Mouse (Mus musculus): ENCODE measurements around the gene Krt17.
"Not testable (repeated sequence)": the region's sequence is repeated elsewhere in the genome, so short reads cannot be mapped to it uniquely, and the experiment has no call there.

Krt17 gene

DNA sequence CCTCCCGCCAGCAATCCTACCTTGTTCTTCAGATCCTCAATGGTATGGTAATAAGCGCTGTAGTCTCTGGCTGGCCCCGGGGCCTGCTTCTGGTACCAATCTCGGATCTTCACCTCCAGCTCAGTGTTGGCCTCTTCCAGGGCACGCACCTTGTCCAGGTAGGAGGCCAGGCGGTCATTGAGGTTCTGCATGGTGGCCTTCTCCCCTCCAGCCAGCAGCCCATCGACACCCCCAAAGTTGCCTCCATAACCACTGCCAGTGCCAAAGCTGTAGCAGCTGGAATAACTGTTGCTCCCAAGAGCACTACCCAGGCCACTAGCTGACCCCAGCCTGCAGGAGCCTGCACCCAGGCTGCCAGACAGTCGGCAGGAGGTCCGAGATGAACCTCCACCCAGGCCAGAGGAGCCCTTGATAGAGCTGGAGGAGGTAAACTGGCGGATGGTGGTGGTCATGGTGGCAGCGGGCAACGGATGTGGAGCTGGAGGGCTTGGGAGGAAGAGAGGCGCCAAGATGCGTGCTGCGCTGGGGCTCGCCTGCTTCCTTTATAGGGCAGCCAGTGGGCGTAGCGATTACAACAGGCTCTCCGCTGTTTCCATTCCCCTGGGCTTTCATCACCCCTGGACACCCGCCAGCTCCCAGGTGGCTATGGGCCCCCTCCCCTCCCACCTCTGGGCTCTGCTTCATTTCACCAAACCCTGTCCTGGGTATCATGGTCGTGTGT lies at the start of gene Krt17:
Gene Krt17, minus strand, starts transcription at position 516 of the 721 bp plus-strand sequence.
- no peak for DNase-seq (ENCODE audit: low spot score in 2 of 2)

DNA sequence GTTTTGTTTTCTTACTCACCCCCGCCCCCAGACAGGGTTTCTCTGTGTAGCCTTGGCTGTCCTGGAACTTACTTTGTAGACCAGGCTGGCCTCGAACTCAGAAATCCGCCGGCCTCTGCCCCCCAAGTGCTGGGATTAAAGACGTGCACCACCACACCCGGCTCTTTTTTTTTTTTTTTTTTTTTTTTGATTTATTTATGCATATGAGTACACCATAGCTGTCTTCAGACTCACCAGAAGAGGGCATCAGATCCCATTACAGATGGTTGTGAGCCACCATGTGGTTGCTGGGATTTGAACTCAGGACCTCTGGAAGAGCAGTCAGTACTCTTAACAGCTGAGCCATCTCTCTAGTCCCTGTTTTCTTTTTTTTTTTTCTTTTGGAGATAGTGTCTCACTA lies 47.8 kb upstream of the Krt17 start:
- not testable (repeated sequence) for DNase-seq (ENCODE audit: low spot score in 2 of 2)

DNA sequence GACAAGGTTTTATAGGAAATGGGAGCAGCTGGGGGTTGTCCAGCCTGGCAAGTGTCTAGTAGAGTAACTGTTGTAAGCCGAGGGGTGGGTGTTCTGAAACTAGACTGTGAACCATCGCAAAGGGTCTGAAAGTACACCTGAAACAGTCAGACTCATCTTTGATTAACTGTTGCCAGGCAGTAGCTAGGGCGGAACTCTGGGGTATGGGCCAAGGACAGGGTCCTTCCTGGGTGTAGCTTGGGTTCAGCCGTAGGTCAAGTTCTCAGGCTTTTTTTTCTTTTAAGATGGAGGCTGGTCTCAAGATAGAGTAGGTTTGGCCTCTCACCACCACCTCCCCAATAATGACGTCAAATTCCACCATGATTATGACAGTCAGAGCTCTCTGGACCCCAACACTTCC lies 47.1 kb upstream of the Krt17 start:
- DNase-seq (ENCODE audit: low spot score in 2 of 2): no peak

DNA sequence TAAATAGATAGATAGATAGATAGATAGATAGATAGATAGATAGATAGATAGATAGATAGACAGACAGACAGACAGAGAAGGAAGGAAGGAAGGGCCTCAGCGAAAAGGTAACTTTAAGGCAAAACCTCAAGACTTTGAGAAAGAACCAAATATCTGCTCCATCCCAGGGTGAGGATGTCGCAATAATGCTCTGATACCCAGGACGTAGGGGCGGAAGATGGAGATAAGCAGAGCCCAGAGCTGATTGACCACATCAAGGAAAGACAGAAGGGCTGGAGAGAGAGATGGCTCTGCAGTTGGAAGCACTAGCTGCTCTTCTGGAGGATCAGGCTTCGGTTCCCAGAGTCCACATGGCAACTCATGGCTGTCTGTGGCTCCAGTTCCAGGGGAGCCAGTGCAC lies 40.5 kb upstream of the Krt17 start:
- DNase-seq (ENCODE audit: low spot score in 2 of 2): no peak

DNA sequence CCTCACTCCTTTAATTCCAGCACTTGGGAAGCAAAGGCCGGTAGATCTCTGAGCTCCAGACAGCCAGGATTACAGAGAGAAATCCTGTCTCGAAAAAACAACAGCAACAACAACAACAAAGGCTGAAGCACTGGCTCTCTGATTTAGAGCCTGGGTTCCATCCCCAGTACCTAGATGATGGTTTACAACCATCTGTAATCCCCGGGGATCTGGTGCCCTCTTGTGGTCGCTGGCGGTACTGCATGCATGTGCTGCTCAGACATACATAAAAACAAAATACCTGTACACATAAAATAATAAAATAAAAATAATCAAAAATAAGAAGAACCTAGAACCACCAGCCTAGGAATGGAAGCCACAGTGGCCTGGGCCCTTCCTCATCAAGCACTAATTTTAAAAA lies 39.5 kb upstream of the Krt17 start:
- DNase-seq (ENCODE audit: low spot score in 2 of 2): peak; percentile 75 to 86

DNA sequence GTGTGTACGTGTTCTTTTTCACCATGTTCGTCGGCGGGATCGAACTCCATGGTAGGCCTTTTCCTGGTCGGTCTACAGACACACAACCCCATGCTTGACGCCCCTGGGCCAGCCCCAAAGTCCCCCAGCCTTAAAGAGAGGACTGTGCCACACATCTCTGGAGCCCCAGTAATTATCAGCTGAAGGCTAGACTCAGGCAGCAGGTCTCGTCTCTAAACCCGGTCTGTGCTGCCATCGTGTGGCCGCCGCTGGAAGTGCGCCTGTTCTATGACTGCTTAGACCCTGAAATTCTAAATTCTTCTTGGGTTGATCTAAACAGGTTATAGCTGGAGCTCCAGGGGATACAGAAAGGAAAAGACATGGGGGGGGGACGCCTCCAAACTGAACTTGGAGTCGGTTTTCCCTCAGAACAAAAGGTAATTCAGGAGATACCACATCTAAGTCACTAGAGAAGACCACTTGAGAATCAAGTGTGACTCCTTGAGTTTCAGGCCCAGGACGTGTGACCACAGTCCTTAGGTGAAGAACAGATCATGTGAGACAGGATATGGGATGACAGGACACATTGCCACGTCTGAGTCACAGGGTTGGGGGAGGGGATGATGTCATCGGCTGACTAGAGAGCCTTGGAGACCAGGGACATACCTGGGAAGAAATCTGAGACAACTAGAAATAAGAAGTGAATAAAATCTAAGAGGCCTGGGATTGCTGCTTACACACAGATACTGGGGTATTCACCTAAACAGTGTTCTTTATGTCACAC lies 37.6 kb upstream of the Krt17 start:
- peak; percentile 83 to 92 for DNase-seq (ENCODE audit: low spot score in 2 of 2)

DNA sequence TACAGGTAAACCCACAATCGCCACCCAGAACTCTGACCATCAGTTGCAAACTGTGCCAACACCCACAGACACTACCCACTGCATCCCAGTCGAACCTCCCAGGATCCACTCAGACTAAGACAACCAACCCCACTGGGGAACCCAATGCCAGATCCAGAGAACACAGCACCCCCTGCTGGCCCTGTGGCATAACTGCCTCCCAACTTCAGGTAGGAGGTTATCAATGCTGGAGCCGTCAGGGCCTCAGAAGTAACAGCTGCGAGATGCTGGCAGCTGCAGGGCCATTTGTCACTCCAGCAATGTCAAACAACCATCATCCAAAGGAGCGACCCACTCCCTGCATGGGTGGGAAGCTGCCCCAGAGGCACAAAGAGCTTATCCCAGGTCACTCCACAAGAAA lies 37.0 kb upstream of the Krt17 start:
- peak; percentile 25 to 58 for DNase-seq (ENCODE audit: low spot score in 2 of 2)

DNA sequence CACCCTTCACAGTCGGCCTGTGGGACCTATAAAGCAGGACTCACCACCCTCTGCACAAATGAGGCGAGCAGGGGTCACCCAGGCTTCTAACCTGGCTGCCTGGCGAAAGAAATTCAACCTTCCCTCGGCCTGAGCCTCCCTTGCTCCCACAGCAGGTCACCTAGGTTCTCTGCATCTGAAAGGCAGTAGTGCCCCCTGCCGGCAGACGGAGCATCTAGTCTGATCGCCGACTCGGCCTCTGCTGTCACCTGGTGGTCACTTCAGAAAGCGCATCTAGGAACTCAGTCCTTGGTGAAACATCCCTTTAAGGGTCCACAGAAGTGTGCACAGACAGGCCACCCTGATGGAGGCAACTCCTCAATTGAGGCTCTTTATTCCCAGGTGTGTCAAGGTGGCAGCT lies 34.5 kb upstream of the Krt17 start:
- peak; percentile 69 to 89 for DNase-seq (ENCODE audit: low spot score in 2 of 2)

DNA sequence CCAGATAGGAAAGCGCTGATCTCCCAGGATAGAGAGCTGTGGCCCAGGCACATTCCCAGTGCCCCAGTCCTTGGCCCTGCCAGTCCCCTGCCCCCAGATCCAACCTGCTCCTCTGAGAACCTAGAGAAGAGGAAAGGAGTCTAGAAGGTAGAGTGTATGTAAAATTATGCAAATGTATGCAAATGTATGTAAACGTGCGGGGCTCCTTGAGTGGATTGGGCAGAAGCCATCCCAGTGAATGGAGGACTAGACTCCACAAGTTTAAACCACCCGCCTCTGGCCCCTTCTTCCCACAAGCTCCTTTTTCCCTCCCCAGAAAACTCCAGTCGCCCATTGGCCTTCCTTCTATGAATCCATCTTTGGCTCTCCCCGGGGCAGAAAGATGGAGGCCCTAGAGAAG lies 32.1 kb upstream of the Krt17 start:
- DNase-seq (ENCODE audit: low spot score in 2 of 2): no peak

DNA sequence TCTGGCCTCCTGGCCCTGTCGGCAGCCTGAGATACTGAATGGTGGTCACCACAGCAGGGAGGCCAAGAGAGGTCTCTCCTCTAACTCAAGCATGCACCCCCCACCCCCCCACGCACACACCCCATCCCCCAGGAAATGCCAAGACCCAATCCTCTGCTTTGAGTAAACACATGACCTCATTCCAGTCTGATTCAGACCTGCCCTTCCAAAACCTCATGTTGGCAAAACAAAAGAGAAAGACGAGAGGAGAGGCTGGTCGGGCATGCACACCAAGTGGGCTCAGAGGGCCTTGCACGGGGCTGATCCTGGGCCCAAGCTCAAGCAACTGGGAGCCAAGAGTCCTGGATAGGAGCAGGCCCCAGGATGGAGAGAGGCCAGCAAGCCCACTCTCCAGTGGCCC lies 29.4 kb upstream of the Krt17 start:
- DNase-seq (ENCODE audit: low spot score in 2 of 2): no peak

DNA sequence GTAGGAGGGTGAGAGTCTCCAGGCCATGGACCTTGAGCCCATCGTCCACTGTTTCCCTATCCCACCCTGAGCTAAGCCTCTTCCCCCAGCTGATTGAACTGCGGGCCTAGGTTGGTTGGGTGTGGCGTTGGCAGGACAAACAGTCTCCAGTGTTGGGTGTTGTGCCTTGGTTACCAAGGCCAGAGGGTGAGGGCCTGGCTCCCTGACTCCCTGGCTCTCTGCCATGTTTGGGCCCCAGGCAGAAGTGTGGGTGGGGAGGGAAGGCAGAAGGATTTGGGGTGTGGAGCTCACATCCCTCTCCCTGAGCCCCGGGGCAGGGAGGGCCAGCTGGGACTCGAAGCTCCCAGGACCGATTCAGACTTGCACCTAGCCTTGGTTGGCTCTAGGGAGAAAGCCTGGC lies 28.1 kb upstream of the Krt17 start:
- DNase-seq (ENCODE audit: low spot score in 2 of 2): no peak

DNA sequence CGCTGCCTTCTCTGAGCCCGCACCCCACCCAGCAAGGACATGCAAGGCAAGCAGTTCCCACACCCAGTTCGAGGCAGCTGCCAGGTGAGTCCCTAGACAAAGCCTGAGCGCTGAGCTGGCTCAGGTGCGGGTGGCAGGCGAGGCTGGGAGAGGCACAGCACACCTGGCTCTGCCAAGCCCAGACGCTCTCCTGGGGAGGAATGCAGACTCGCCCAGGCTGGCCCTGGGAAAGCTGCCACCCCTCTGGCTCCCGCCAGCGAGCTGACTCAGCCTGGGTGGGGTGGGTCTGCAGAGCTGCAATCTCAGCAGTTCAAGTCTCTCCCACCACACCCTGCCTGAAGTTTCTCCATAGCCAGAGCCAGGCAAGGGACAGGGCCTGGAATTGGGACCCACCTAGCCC lies 26.2 kb upstream of the Krt17 start:
- DNase-seq (ENCODE audit: low spot score in 2 of 2): no peak

DNA sequence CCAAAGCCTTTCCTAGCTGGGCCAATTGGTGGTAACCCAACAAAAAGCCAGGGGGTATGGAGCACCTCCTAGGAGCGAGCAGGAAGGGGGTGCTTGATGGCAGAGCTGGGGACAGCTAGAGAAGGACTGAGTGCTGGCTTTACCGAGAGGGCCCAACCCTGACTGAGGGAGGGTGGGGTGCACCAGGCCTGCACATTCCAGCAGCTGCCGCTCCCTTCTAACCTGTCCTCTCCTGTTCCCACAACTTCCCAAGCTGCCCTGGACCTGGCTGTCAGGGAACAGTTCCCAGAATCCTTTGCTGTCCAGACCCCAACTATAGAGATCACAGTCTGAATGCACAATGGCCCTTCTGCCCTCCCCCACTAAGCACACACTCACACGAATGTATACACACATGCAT lies 24.2 kb upstream of the Krt17 start:
- no peak for DNase-seq (ENCODE audit: low spot score in 2 of 2)

DNA sequence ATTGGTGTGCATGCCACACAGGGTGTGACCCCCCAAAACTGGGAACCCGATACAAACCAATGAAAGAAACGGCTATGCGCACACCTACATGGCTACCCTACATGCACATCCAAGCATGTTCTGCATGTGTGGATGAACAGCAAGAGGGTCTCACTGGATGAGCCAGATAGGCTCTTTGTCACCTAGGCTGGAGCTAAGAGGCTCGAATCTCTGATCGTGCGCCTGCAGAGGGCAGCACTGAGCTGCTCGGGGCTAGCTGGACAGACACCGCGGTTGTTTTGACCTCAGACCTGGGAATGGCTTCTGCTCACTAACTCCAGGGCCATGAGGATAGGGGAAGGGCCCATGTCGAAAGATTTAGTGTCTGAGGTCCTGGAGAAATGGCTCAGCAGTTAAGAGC lies 21.7 kb upstream of the Krt17 start:
- DNase-seq (ENCODE audit: low spot score in 2 of 2): peak; percentile 64 to 86

DNA sequence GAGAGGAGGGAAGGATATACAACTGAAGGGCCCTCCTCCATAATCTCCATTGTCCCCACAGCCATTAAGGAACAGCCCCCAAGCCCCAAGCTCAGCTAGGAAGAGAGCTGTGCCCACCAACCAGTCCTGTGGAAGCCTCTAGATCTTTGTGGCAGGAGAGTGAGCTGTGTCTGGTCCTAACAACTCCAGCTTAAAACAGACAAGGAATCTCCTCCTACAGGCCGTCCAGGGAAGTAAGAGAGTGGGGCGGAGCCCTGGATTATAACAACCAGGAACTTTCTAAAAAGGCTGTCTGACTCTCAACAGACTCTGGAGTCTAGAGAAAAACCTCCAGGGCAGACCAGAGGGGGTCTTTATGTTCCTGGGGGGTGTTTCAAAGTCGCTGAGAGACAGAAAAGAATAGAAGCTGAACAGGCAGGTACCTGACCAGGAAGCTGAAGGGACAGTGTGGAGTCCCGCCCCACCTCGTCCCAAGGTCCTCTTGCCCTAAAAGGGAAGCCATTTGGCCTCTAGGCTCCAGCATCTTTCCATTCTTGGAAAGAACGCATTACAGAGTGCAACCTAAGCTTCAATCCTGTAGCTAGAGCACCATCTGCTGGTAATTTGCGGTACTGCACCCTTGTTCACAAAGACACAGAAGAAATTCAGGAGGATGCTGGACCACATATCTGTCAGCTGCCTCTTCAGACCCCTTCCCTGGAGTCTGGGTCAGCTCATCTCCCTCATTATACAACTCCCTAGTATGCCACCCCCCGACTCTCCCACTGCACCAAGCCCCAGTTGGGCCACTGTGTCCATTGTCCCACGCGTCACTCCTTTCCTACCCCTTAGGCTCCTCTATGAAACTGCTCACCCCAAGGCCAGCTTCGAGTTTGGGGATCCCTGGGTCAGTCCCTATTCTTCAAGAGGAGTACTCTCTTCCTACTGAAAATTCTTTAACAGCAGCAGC lies 21.0 kb upstream of the Krt17 start:
- peak; percentile 77 to 88 for DNase-seq (ENCODE audit: low spot score in 2 of 2)

DNA sequence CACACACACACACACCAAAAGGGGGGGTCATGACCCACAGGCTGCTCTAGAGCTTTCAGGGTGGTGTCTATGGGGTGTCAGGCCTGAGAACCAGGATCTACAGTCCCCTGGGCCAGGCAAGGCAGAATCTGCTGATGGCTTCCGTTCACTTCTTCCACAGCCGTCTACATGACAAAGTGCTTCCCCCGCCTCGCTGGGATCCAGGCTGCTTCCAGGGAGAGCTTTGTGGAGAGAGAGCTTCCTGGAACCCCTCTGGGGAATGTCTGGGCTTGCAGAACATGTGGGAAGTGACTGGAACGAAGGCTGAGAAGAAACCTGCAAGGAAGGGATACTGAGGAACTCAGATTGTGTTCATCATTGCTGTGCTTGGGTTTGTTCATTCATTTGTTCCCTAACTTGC lies 17.9 kb upstream of the Krt17 start:
- DNase-seq (ENCODE audit: low spot score in 2 of 2): no peak

DNA sequence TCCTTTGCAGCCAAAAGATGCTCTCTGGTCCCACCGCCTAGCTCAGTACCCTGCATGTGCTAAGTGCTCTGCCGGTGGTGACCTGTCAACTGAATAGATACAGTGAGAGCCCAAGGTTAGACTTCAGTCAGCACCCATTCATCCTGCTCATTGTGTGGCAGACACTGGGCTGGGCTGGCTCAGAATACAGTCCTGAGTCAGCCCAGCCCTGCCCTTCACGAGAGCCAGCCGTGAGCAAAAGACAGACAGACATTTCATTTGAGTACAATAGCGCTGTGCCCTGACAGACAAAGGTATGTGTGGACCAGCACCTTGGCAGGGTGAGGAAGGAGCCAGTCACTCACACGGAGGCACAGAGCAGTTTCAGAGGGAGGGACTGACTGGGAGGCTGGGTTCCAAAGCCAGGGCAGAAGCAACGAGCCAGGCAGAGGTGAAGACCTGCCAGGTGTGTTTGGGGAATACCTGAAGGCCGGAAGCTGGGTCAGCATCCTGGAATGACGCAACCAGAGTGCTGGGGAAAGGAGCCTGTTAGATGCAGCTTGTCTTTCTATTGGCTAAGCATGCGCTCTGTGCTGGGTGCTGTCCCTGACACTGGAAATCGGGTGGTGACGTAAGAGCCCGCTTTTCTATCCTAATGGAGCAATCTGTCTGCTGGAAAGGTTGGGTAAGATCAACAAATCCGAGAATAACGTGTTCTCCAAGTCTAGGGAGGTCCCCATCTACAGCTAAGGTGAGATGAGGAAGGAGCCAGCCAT lies 17.1 kb upstream of the Krt17 start:
- DNase-seq (ENCODE audit: low spot score in 2 of 2): no peak

DNA sequence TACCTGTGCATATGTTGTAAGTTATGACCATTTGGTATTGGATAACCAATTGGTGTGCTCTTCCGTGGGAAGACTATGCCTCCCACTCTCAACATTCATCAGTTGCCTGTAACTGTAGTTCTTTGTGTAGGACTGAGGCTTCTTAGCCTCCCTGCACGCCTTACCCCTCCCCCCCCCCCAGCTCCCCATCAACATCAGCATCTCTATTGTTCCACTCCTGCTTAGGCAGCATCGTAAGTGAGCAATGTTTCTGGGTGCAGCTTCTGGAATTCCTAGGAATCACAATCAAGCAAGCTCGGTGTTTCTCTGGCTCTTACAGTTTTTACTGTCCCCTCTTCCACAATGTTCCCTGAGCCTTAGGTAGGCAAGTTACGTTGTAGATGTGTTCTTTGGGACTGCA lies 14.6 kb upstream of the Krt17 start:
- DNase-seq (ENCODE audit: low spot score in 2 of 2): no peak

DNA sequence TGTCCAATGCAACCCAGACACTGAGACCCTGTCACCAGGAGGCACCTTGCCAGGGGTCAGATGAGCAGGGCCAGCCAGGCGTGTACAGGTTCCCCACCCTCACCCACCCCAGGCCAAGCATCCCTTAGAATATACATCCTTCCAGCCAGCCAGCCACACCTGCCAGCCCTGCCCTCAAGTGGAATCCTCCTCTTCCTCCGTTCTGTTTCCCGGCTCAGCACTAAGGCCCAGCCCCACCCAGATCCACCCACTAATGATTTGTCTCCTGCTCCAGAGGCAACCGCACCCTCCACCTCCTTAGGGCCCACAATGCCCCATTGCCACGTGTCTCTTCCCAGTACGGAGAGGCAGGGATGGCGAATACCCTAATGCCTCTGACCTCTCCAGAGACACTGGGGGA lies 13.9 kb upstream of the Krt17 start:
- no peak for DNase-seq (ENCODE audit: low spot score in 2 of 2)

DNA sequence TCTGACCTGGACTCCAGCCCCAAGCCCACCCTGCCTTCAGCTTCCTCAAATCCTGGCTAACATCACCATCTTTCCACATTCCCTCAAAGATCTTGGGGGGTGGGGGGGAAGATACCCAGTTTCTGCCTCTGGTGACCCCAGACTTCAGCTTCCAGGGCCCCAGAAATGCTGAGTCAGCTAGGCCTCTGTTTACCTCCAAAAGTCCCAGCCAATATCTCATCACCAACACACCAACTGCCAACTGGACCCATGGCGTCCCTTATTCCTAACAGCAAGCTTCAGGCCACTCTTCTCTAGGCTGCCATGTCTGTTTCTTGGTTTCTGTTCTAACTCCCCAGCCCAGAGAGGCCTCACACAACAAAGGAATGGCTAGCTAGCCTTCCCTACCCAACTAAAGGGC lies 11.0 kb upstream of the Krt17 start:
- no peak for DNase-seq (ENCODE audit: low spot score in 2 of 2)

DNA sequence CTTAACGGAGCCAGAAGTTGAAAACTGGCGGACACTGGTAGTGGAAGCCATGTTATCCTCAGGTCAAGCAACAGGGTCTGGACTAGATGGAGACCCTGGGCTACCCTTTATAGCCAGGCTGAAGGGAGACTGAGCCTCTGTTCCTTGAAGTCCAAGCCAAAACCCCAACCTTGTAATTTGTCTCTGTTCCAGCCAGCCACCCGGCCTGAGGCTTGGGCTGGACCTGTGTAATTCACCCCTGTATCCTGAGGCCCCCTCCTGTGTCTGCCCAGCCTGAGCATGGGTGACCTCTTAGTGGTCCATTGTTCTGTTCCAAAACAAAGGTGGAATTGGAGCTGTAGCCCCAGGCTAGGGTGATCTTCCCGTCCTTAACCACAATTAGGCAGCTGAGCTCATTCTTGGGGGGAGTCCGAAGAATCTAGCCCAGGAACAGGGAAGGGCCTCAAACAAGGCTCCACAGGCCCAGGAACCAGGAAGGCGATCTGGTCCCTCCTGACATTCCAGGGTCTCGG lies 9.0 kb upstream of the Krt17 start, which contains the start of gene Krt42:
Gene Krt42, minus strand, starts transcription at position 51 of the 512 bp plus-strand sequence.
- no peak for DNase-seq (ENCODE audit: low spot score in 2 of 2)
